Mouse (Mus musculus): ENCODE measurements around the gene Uckl1. TPM values are rescaled to one million over a fixed set of nuclear protein-coding genes. Genes with fewer than 3 reads are reported as not detected.

Uckl1 gene
- polyA plus RNA-seq, 1 experiment from 2014 or later, result 60.9 TPM

DNA sequence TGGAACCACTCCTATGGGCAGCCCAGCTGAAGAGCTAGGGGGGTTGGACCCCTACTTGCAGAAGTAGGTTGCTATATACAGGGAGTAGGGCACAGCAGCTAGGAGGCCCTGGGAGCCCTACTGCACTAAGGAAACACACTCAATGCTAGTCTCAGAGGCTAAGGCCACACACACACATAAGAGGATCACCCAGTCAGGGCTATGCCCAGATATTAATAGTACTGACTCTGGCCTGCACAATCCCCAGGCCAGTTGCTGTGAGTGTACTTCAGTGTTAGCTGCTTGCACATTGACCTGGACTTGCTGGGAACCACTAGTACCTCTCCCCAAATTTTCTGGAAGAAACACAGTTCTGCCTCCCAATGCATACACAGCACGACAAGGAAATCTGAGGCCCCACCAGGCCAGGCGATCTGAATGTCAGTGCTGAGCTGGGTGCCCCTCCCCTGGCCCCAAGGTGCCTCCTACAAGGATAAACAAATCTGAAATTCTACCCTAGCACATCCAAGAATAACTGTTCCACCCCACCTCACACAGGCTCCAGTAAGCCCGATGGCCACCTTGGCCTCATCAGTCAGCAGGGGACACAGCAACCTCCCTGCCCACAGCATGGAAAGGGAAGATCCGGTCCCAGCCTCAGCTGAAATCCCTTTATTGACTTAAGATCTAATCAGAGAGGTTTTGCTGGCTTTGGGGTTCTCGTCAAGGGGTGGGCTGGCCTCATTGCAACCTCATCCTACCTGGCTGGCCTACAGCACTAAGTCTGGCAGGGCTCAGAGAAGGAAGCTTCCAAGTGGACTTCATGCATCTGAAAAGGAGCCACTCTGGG lies 5.7 kb downstream of the Uckl1 start:
- peaks cover 2% of the 10 kb centered on the region; the same call in 1 of the 2 replicates for H3K36me3 ChIP-seq
- H3K9ac ChIP-seq, result no peak overlapping the region
- WGBS, result 28% methylated on average over 5 of the region's 5 CpGs
- H3K27me3 ChIP-seq (replicated peaks), result no peaks in the 10 kb centered on the region
- no peak for ATAC-seq (ENCODE audit: insufficient read depth, low FRiP score, low read depth)
- H3K4me3 ChIP-seq (replicated peaks), result no peak overlapping the region
- no peak overlapping the region for H3K27ac ChIP-seq
- no peaks in the 10 kb centered on the region for H3K9me3 ChIP-seq
- no peak overlapping the region for H3K4me2 ChIP-seq
- H3K4me1 ChIP-seq, result peaks cover 31% of the 10 kb centered on the region

DNA sequence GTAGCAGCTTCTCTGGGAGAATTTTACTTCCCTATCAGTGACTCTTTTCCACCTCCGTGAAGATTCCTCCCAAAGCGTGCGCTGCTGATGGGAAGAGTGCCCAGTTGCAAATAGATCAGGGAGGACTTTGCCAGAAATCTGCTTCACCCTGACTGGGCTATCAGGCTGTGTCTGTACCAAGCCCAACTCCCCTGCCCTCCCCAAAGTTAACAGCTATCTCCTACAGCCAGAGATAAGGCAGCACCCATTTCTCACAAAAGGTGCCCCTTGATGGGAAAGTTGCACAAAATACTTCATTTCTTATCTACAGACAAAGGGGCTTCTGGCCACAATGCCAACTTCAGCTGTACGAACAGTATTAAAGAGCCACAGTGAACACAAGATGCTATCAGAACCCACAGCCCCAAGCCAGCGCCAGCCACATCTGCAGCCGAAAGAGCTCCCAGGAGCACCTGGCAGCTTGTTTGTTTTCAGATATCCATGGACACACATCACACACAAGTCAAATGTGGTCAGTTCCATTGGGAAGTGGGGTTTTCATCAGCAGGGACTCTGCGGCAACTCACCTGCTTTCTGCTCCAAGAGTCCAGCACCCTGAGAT lies 6.6 kb downstream of the Uckl1 start:
- Histone ChIP-seq H3K4me1 (peaks cover 31% of the 10 kb centered on the region), H3K4me2 (no peak overlapping the region), H3K36me3 (0 out of 2 replicates have a peak, but pooled peaks cover under 1% of the 10 kb centered on the region), H3K27me3 (replicated peaks) (no peaks in the 10 kb centered on the region), H3K4me3 (replicated peaks) (no peak overlapping the region), H3K27ac (no peak overlapping the region), H3K9me3 (no peaks in the 10 kb centered on the region), H3K9ac (no peak overlapping the region)
- 70% methylated on average over 7 of the region's 7 CpGs for WGBS
- ATAC-seq (ENCODE audit: insufficient read depth, low FRiP score, low read depth), result no peak

DNA sequence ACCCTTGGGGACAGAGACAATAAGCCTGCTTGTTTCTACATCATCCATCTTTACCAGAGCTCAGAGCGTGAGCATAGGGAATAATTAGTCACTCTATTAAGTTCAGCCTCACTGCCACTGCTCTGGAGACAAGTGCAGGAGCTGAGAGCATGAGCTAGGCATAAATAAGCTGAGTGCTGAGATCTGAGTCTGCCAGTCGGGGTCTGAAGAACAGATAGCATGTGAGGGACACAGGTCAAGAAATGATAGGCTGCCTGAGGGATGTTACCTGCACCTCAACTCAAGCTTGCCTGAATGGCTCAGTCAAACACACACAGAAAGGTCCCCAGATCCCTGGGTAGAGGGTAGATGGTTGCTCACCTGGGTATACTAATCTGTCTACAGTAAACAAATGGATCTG lies 7.6 kb downstream of the Uckl1 start:
- H3K4me1 ChIP-seq, result peaks cover 31% of the 10 kb centered on the region
- no peak overlapping the region for H3K4me2 ChIP-seq
- peaks cover 6% of the 10 kb centered on the region; the same call in 1 of the 2 replicates for H3K36me3 ChIP-seq
- no peak overlapping the region for H3K27ac ChIP-seq
- H3K4me3 ChIP-seq (replicated peaks), result no peak overlapping the region
- no peak overlapping the region for H3K9ac ChIP-seq
- H3K9me3 ChIP-seq, result no peaks in the 10 kb centered on the region
- ATAC-seq (ENCODE audit: insufficient read depth, low FRiP score, low read depth), result no peak
- no peaks in the 10 kb centered on the region for H3K27me3 ChIP-seq (replicated peaks)
- WGBS, result 56% methylated on average over 2 of the region's 2 CpGs

GRCm38 (mm10) chr2:181576613-181577012 lies 8.1 kb downstream of the Uckl1 start:
- 78% methylated on average over 2 of the region's 2 CpGs for WGBS

GRCm38 (mm10) chr2:181574921-181575545 lies 9.7 kb downstream of the Uckl1 start:
- no peak overlapping the region for H3K27ac ChIP-seq
- H3K4me2 ChIP-seq, result no peak overlapping the region
- peaks cover 22% of the 10 kb centered on the region for H3K4me1 ChIP-seq
- no peaks in the 10 kb centered on the region for H3K27me3 ChIP-seq (replicated peaks)
- no peak overlapping the region for H3K9ac ChIP-seq
- WGBS, result 95% methylated on average over 7 of the region's 7 CpGs
- peaks cover 6% of the 10 kb centered on the region; the same call in 1 of the 2 replicates for H3K36me3 ChIP-seq
- no peak for ATAC-seq (ENCODE audit: insufficient read depth, low FRiP score, low read depth)
- H3K4me3 ChIP-seq (replicated peaks), result no peak overlapping the region
- H3K9me3 ChIP-seq, result no peaks in the 10 kb centered on the region

More at GRCm38 (mm10) chr2:181576613-181577012, 8.1 kb downstream of the Uckl1 start:
- ATAC-seq (ENCODE audit: insufficient read depth, low FRiP score, low read depth), result no peak
- Histone ChIP-seq H3K4me2 (no peak overlapping the region), H3K9ac (no peak overlapping the region), H3K4me1 (peaks cover 31% of the 10 kb centered on the region), H3K27me3 (replicated peaks) (no peaks in the 10 kb centered on the region), H3K4me3 (replicated peaks) (no peak overlapping the region), H3K36me3 (peaks cover 6% of the 10 kb centered on the region; the same call in 1 of the 2 replicates), H3K9me3 (no peaks in the 10 kb centered on the region), H3K27ac (no peak overlapping the region)

- 83% methylated on average over 9 of the region's 9 CpGs for WGBS
Observed at GRCm38 (mm10) chr2:181573961-181574360, 10.7 kb downstream of the Uckl1 start.

GRCm38 (mm10) chr2:181572921-181573920 lies 11.5 kb downstream of the Uckl1 start:
- Histone ChIP-seq H3K36me3 (peaks cover 12% of the 10 kb centered on the region; the same call in 1 of the 2 replicates), H3K4me2 (no peak overlapping the region), H3K4me1 (peaks cover 5% of the 10 kb centered on the region; the same call in 1 of the 2 replicates), H3K9ac (no peak overlapping the region), H3K9me3 (no peaks in the 10 kb centered on the region), H3K27ac (no peak overlapping the region), H3K4me3 (replicated peaks) (no peak overlapping the region), H3K27me3 (replicated peaks) (no peaks in the 10 kb centered on the region)
- no peak for ATAC-seq (ENCODE audit: insufficient read depth, low FRiP score, low read depth)
- WGBS, result 93% methylated on average over 15 of the region's 15 CpGs

More at GRCm38 (mm10) chr2:181573961-181574360, 10.7 kb downstream of the Uckl1 start:
- no peaks in the 10 kb centered on the region for H3K9me3 ChIP-seq
- no peaks in the 10 kb centered on the region for H3K27me3 ChIP-seq (replicated peaks)
- peaks cover 12% of the 10 kb centered on the region; the same call in 1 of the 2 replicates for H3K36me3 ChIP-seq
- no peak overlapping the region for H3K4me3 ChIP-seq (replicated peaks)
- H3K4me1 ChIP-seq, result peaks cover 12% of the 10 kb centered on the region; the same call in 1 of the 2 replicates
- no peak overlapping the region for H3K27ac ChIP-seq
- H3K9ac ChIP-seq, result no peak overlapping the region
- H3K4me2 ChIP-seq, result no peak overlapping the region
- no peak for ATAC-seq (ENCODE audit: insufficient read depth, low FRiP score, low read depth)

GRCm38 (mm10) chr2:181571941-181572670 lies 12.6 kb downstream of the Uckl1 start:
- no peak overlapping the region for H3K27ac ChIP-seq
- no peak for ATAC-seq (ENCODE audit: insufficient read depth, low FRiP score, low read depth)
- H3K27me3 ChIP-seq (replicated peaks), result no peaks in the 10 kb centered on the region
- H3K9ac ChIP-seq, result no peak overlapping the region
- H3K9me3 ChIP-seq, result no peaks in the 10 kb centered on the region
- no peak overlapping the region for H3K4me2 ChIP-seq
- WGBS, result 89% methylated on average over 11 of the region's 11 CpGs
- no peak overlapping the region for H3K4me3 ChIP-seq (replicated peaks)
- H3K4me1 ChIP-seq, result no peaks in the 10 kb centered on the region
- H3K36me3 ChIP-seq, result peaks cover 12% of the 10 kb centered on the region; the same call in 1 of the 2 replicates

GRCm38 (mm10) chr2:181570921-181571595 lies 13.6 kb downstream of the Uckl1 start:
- 65% methylated on average over 6 of the region's 6 CpGs for WGBS
- H3K4me2 ChIP-seq, result no peak overlapping the region
- ATAC-seq (ENCODE audit: insufficient read depth, low FRiP score, low read depth), result no peak

DNA sequence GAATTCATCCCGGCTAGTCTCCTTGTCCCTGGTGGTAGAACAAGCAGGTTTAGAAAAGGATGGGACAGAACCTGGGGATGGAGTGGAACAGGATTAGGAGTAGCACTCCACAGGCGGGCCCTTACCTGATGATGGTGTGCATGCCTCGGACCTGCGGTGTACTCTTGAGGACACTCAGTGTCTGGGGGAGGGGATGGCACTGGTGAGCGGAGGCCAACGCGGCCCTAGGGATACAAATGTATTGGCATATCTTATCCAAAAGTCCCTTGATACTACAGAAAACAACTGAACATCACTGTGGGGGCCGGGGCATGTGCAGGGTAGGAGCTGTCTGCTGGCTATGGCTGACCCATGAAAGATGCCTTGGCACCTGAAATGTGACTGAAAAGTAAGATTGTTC lies 14.3 kb downstream of the Uckl1 start:
- H3K36me3 ChIP-seq, result peaks cover 12% of the 10 kb centered on the region; the same call in 1 of the 2 replicates
- H3K4me1 ChIP-seq, result no peaks in the 10 kb centered on the region
- H3K27me3 ChIP-seq (replicated peaks), result no peaks in the 10 kb centered on the region
- H3K27ac ChIP-seq, result no peak overlapping the region
- H3K4me3 ChIP-seq (replicated peaks), result no peak overlapping the region
- 87% methylated on average over 8 of the region's 8 CpGs for WGBS
- no peak overlapping the region for H3K9ac ChIP-seq
- no peak for ATAC-seq (ENCODE audit: insufficient read depth, low FRiP score, low read depth)
- no peaks in the 10 kb centered on the region for H3K9me3 ChIP-seq
- no peak overlapping the region for H3K4me2 ChIP-seq

More at GRCm38 (mm10) chr2:181570921-181571595, 13.6 kb downstream of the Uckl1 start:
- Histone ChIP-seq H3K4me3 (replicated peaks) (no peak overlapping the region), H3K4me1 (no peaks in the 10 kb centered on the region), H3K27ac (no peak overlapping the region), H3K9me3 (no peaks in the 10 kb centered on the region), H3K27me3 (replicated peaks) (no peaks in the 10 kb centered on the region), H3K9ac (no peak overlapping the region), H3K36me3 (peaks cover 12% of the 10 kb centered on the region; the same call in 1 of the 2 replicates)
